Mouse (Mus musculus) liver, embryonic 14.5 days (tissue): Measurements from ENCODE around the gene Rbms2. TPM values are rescaled to one million over a fixed set of nuclear protein-coding genes. Genes with fewer than 3 reads are reported as not detected.
"Not testable (repeated sequence)": the region's sequence is repeated elsewhere in the genome, so short reads cannot be mapped to it uniquely, and the experiment has no call there.

Source experiments
- ATAC-seq: fragments of 200-750 bp; cut with Nextera tagmentation; 2 replicates; pipeline ENCODE4 v1.8.0; 2017; ENCODE audit warnings: moderate number of reproducible peaks, mild to moderate bottlenecking, moderate library complexity; ENCODE audit not compliant: insufficient read depth
- DNase-seq, 3 experiments: peaks; one replicate each; pipeline ENCODE4 v3.0.0-alpha.2; 2012 to 2013; ENCODE audit warnings: low read depth in 3 of 3, low spot score in 3 of 3
- H3K27ac ChIP-seq: fragments of 300-500 bp; sonication (generic); 2 replicates; pipeline ENCODE4 v1.5.1; 2014; ENCODE audit warnings: moderate library complexity, mild to moderate bottlenecking, control low read depth, inconsistent platforms
- H3K27me3 ChIP-seq: fragments of 300-500 bp; sonication (generic); 2 replicates; pipeline ENCODE4 v1.6.1; 2014; ENCODE audit warnings: mild to moderate bottlenecking, low read length, moderate library complexity; ENCODE audit not compliant: control insufficient read depth, insufficient read depth
- H3K36me3 ChIP-seq: fragments of 300-500 bp; sonication (generic); replicated peaks from 2 replicates; pipeline ENCODE4 v1.6.1; 2014; ENCODE audit warnings: low read depth; ENCODE audit not compliant: control insufficient read depth, insufficient read depth
- H3K4me1 ChIP-seq, 2 experiments: fragments of 200-500 bp in 1 of 2; fragments of 300-500 bp in 1 of 2; sonication (generic) in 1 of 2; replicated peaks; 2 replicates each; pipeline ENCODE4 v1.6.1; 2012 to 2014; ENCODE audit warnings: antibody characterized with exemption in 1 of 2, inconsistent platforms in 1 of 2, low read length in 1 of 2; ENCODE audit not compliant: control insufficient read depth in 2 of 2, insufficient read depth in 2 of 2
- H3K4me2 ChIP-seq: fragments of 300-500 bp; sonication (generic); 2 replicates; pipeline ENCODE4 v1.6.1; 2014; ENCODE audit warnings: low read depth, mild to moderate bottlenecking, control low read depth, moderate library complexity
- H3K4me3 ChIP-seq, 2 experiments: fragments of 200-500 bp in 1 of 2; fragments of 300-500 bp in 1 of 2; sonication (generic) in 1 of 2; 2 replicates each; pipeline ENCODE4 v1.5.1; 2012 to 2014; ENCODE audit warnings: low read depth in 2 of 2, low read length in 2 of 2, mild to moderate bottlenecking in 2 of 2, control low read depth in 1 of 2, inconsistent platforms in 1 of 2, moderate library complexity in 1 of 2; ENCODE audit not compliant: insufficient read depth in 1 of 2
- H3K9ac ChIP-seq: fragments of 300-500 bp; sonication (generic); replicated peaks from 2 replicates; pipeline ENCODE4 v1.6.1; 2014; ENCODE audit warnings: mild to moderate bottlenecking, control low read depth, moderate library complexity
- H3K9me3 ChIP-seq: fragments of 300-500 bp; sonication (generic); 2 replicates; pipeline ENCODE4 v1.6.1; 2016; ENCODE audit warnings: low read length, mixed read lengths; ENCODE audit not compliant: control insufficient read depth
- CTCF ChIP-seq: IDR thresholded peaks from 2 replicates; pipeline ENCODE4 v1.5.1; 2016; ENCODE audit warnings: antibody characterized with exemption, low read depth, control low read depth
- EP300 ChIP-seq: IDR thresholded peaks from 2 replicates; pipeline ENCODE4 v1.6.1; 2016; ENCODE audit warnings: antibody characterized with exemption, low read depth
- WGBS: fragments of 180-500 bp; shearing (Covaris S2); extraction: QIAGEN DNeasy Blood & Tissue Kit; methylation state at CpG from one replicate; pipeline ENCODE4 v1.1.7; 2014; ENCODE audit not compliant: insufficient replicate concordance; 5-methylcytosine and 5-hydroxymethylcytosine counted together
- polyA plus RNA-seq, 2 experiments: library from polyadenylated mRNA; depleted of rRNA in 1 of 2; stranded (reverse) in 1 of 2; unstranded in 1 of 2; fragments of >200 nt; fragmentation: Nextera tagmentation in 1 of 2; extraction: Ambion mirVana in 1 of 2; gene quantifications; 2 replicates each; pipeline versions ENCODE4 v1.2.1 to v1.2.3; 2012 to 2014

Gene Rbms2
- polyA plus RNA-seq, 2 experiments = 4.5 to 9.5 TPM

DNA sequence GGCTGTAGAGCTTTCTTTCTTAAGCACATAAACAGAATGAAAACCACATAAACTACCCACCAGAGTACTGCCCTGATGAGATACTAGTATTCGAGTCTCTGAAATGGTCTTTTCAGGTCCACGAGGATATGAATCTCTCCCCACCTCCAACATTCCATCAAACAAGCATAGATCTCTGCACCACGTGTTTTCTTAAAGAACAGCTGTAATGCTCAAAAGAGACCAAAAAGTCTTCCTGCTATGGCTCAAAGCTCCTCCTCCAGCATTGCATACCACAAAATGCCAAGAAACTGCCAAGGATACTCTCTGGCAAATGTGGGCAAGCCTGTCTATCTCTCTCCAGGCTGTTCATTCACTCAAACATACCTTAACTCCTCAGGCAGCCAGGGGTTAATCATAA lies 4.8 kb downstream of the Rbms2 start:
- Histone ChIP-seq H3K4me1 (peaks cover 14 to 15% of the 10 kb centered on the region in 2 experiments), H3K4me3 (peak overlapping the region; percentile 67 to 81), H3K27me3 (no peaks in the 10 kb centered on the region), H3K36me3 (no peaks in the 10 kb centered on the region), H3K9me3 (no peaks in the 10 kb centered on the region), H3K9ac (peak overlapping the region; percentile 80), H3K4me2 (peak overlapping the region; percentile 79), H3K27ac (no peak overlapping the region)
- DNase-seq = no peak
- WGBS = 27% methylated on average over 3 of the region's 3 CpGs
- TF ChIP-seq EP300 = no peak
- no peak for TF ChIP-seq CTCF
- ATAC-seq = no peak

DNA sequence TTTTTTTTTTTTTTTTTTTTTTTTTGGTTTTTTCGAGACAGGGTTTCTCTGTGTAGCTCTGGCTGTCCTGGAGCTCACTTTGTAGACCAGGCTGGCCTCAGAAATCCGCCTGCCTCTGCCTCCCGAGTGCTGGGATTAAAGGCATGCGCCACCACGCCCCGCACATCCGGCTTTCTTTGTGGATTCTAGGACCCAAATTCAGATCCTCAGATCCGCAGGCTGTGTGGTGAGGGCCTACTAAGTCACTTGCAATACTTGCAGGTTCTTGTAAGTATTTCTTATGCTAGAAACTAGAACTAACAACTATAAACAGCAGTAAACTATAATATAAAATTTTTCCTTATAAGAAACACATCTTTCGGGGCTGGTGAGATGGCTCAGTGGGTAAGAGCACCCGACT lies 8.7 kb downstream of the Rbms2 start:
- not testable (repeated sequence) for H3K27ac ChIP-seq, H3K4me3 ChIP-seq, H3K4me1 ChIP-seq, ATAC-seq, H3K9ac ChIP-seq, DNase-seq, H3K4me2 ChIP-seq, H3K36me3 ChIP-seq, H3K27me3 ChIP-seq, H3K9me3 ChIP-seq
- WGBS = 88% methylated on average over 10 of the region's 10 CpGs

DNA sequence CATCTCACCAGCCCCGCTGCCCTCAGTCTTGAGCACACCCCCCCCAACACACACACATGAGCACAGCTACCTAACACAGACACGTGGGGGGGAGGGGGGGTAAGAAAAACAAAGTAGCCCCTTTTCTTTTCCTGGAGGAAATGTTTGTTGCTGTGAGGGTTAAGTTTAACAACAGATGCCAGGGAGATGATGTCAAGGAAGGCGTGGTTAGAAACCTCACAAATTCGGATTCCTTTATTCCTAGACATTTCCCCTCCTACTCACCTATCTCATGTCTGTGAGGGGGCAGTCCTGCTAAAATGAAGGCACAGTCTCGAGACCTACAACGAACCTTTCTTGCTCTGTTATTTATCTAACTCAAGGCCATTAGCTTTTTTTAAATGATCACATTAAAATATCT lies 13.0 kb downstream of the Rbms2 start:
- Histone ChIP-seq H3K27ac (no peak overlapping the region), H3K27me3 (no peaks in the 10 kb centered on the region), H3K9ac (no peak overlapping the region), H3K9me3 (no peaks in the 10 kb centered on the region), H3K36me3 (no peaks in the 10 kb centered on the region), H3K4me1 (no peaks in the 10 kb centered on the region; a peak in 1 of 4 replicates), H3K4me2 (no peak overlapping the region), H3K4me3 (no peak overlapping the region)
- no peak for ATAC-seq
- no peak for DNase-seq
- no peak for TF ChIP-seq CTCF
- no peak for TF ChIP-seq EP300
- WGBS = 33% methylated on average over 6 of the region's 6 CpGs

DNA sequence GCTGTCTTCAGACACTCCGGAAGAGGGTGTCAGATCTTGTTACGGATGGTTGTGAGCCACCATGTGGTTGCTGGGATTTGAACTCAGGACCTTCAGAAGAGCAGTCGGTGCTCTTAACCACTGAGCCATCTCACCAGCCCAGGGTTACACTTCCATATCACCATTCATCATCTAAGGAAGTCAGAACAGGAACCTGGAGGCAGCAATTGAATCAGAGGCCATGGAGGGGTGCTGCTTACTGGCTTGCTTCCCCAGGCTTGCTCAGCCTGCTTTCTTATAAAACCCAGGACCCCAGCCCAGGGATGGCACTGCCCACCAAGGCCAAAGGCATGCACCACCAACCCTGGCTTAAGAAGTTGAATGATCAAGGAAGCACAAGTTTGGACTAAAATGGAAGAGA lies 14.4 kb downstream of the Rbms2 start:
- not testable (repeated sequence) for DNase-seq, H3K36me3 ChIP-seq, ATAC-seq, H3K9ac ChIP-seq, H3K27me3 ChIP-seq, H3K4me2 ChIP-seq, H3K4me1 ChIP-seq, H3K27ac ChIP-seq, H3K4me3 ChIP-seq, H3K9me3 ChIP-seq
- WGBS = 57% methylated on average over 2 of the region's 3 CpGs

DNA sequence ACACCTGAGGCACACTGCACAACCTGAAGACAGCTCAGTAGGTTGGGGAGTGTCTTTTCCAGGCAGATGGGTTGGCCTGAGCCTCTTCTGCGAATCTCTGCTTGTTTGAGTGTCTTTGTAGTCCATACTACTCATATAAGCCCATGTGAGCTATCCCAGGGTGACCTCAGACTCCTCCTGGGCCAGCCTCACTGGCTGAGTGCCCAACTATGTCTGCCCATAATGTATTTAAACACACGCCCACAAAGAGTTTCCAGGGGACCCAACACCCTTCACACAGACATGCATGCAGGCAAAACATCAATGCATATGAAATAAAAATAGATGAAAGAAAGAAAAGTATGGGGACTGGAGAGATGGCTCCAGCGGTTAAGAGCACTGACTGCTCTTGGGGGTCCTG lies 26.1 kb downstream of the Rbms2 start:
- no peak overlapping the region for H3K27ac ChIP-seq

DNA sequence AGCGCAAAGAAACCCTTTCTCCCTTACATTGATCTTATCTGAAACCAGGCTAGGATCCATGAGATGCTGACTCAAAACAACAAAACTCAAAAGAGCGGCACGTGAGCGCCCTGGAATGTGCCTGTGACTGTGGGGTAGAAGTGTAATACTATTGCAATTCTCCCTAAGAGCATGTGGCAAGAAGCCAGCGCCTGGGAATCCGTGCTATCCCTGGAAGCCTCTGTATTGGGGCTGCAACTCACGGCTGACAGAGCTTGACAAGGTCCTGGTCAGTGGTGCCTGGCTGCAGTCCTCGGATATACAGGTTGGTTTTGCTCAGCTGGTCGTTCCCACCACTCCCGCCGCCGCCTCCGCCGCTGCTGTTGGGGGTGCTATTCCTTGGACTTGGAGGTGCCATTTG lies 29.2 kb downstream of the Rbms2 start:
- WGBS = 84% methylated on average over 14 of the region's 14 CpGs
- Histone ChIP-seq H3K27me3 (no peaks in the 10 kb centered on the region), H3K4me2 (no peak overlapping the region), H3K4me3 (no peak overlapping the region), H3K4me1 (peaks cover 11 to 12% of the 10 kb centered on the region in 2 experiments), H3K27ac (no peak overlapping the region), H3K36me3 (no peaks in the 10 kb centered on the region), H3K9me3 (no peaks in the 10 kb centered on the region), H3K9ac (no peak overlapping the region)
- DNase-seq (no peak), ATAC-seq (no peak)
- TF ChIP-seq EP300 = no peak
- TF ChIP-seq CTCF = no peak

More for the DNA sequence above, 26.1 kb downstream of the Rbms2 start:
- Histone ChIP-seq H3K9ac (no peak overlapping the region), H3K4me2 (no peak overlapping the region), H3K36me3 (no peaks in the 10 kb centered on the region), H3K9me3 (no peaks in the 10 kb centered on the region), H3K4me1 (peaks cover 9 to 12% of the 10 kb centered on the region in 2 experiments), H3K4me3 (no peak overlapping the region), H3K27me3 (no peaks in the 10 kb centered on the region)
- no peak for DNase-seq
- ATAC-seq = no peak
- 58% methylated on average over 3 of the region's 3 CpGs for WGBS
- TF ChIP-seq CTCF (no peak), EP300 (no peak)
